Mouse (Mus musculus) cortical plate, adult 2 months (tissue): ENCODE data around the gene Supv3l1.

ENCODE experiments used
- CTCF ChIP-seq: fragments of 200-500 bp; IDR thresholded peaks from 2 replicates; pipeline ENCODE4 v1.5.1; 2011; ENCODE audit warnings: mild to moderate bottlenecking, control low read depth, low read length; ENCODE audit not compliant: insufficient read depth; ENCODE audit errors: extremely low read depth
- POLR2A ChIP-seq: fragments of 200-500 bp; IDR thresholded peaks from 2 replicates; pipeline ENCODE4 v1.6.1; 2011; ENCODE audit warnings: mild to moderate bottlenecking, low read length, control low read depth; ENCODE audit not compliant: insufficient read depth; ENCODE audit errors: extremely low read depth

DNA sequence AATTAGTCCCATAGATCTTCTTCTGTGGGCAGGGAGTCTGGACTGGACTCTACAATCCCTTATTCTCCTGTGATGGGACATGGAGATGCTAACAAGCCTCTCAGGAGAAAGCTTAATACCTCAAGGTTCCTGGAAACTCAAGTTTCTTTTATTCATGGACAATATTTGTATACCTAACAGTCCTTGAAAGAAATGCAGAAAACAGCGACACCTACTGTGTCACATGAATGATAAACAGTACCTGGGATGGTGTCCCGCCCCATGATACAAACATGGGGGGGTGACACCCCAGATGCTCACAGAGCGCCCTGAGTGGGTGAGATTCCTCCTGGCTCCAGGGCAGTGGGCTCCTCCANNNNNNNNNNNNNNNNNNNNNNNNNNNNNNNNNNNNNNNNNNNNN, 66.5 kb downstream of the Supv3l1 start:
- TF ChIP-seq CTCF = no peak
- TF ChIP-seq POLR2A = no peak
